Mouse (Mus musculus) ovary, postnatal 14 days (tissue): ENCODE data around the gene Itprip.
"Not testable (repeated sequence)": the region's sequence is repeated elsewhere in the genome, so short reads cannot be mapped to it uniquely, and the experiment has no call there.

ENCODE experiments used
- DNase-seq: peaks from one replicate; pipeline ENCODE4 v3.0.0; 2022; ENCODE audit warnings: low spot score

The Itprip gene

GRCm38 (mm10) chr19:47853951-47854795, 64.9 kb downstream of the Itprip start:
- DNase-seq = no peak

DNA sequence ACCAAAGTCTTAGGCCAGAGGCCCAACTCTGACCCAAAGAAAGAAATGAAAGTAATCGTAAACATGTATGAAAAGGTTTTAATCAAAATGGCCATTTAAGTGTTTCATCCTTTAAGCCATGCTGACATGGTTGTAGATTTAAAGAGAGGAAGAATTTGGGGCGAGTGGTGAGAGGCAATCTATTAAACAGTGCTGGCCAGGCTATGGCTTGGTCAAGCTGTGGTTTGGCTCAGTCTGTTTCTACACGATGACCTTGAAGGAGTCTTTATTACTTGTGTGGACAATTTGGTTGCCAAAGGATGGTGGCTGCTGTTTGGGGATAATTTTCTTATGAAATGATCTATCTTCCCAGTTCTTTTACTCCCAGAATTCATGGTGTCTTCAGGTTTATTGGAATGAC, 66.0 kb downstream of the Itprip start:
- no peak for DNase-seq

DNA sequence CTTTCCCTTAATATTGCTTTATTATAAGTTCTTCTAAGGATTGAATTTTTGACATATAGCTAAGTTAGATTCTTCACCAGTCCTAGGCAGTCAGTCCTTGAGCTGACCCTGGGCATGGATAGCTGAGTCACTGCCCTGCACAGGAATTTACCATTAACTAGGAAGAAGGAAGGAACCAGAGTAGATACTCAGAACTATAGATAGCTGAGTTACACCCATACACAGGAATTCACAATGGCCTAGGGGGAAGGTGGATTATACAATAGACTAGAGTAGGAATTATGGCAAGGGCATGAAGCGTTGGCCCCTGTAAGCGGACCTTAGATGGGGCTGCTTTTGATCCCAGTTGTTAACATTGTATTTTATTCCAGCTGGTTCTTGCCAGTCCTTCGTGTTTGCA, 67.0 kb downstream of the Itprip start:
- not testable (repeated sequence) for DNase-seq

DNA sequence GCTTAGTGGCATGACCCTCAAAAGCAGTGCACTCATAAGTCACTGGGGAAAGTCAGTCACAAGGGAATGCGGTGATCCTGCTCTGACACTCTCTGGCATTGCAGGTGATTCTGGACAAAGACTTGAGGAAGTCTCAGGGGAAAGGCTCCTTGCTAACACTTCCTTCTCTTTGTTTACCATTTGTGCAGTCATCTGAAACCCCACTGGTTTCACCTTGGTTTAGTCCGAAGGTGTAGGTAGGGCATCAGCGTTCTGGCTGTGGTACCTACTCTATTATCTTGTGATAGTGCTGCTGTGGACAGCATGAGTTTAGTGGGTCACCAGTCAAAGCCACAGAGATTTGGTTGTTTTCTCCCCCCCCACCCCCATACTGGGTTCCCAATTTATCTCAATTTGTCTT, 69.4 kb downstream of the Itprip start:
- no peak for DNase-seq
